Mouse (Mus musculus) MEL (cell line): ENCODE results near the gene Anln. TPM values are rescaled to one million over a fixed set of nuclear protein-coding genes. Genes with fewer than 3 reads are reported as not detected.
A peak's percentile ranks its signal among the peaks of the same experiment; 100 is the strongest.

Source experiments
- DNase-seq: peaks from one replicate; pipeline ENCODE4 v3.0.0; 2011; ENCODE audit warnings: low read depth, low spot score
- H3K27ac ChIP-seq: 2 replicates; pipeline ENCODE4 v1.5.1; 2012; ENCODE audit warnings: low read depth, mild to moderate bottlenecking, control low read depth, low read length, moderate library complexity; ENCODE audit not compliant: control insufficient read depth
- H3K27me3 ChIP-seq, 2 experiments: fragments of 150-350 bp in 1 of 2; sonication (generic) in 1 of 2; 2 replicates each; pipeline ENCODE4 v1.6.1; 2012; ENCODE audit warnings: low read length in 2 of 2, mild to moderate bottlenecking in 2 of 2, improper control_type of control experiment in 1 of 2, moderate library complexity in 1 of 2; ENCODE audit not compliant: insufficient read depth in 2 of 2, control insufficient read depth in 1 of 2
- H3K36me3 ChIP-seq, 2 experiments: 2 replicates each; pipeline ENCODE4 v1.6.1; 2012 to 2014; ENCODE audit warnings: low read length in 2 of 2, improper control_type of control experiment in 1 of 2, inconsistent platforms in 1 of 2, mild to moderate bottlenecking in 1 of 2; ENCODE audit not compliant: insufficient read depth in 2 of 2, control insufficient read depth in 1 of 2
- H3K4me1 ChIP-seq, 2 experiments: fragments of 150-350 bp in 1 of 2; sonication (generic) in 1 of 2; 2 replicates each; pipeline ENCODE4 v1.6.1; 2012; ENCODE audit warnings: low read length in 2 of 2, improper control_type of control experiment in 1 of 2, mild to moderate bottlenecking in 1 of 2; ENCODE audit not compliant: insufficient read depth in 2 of 2, control insufficient read depth in 1 of 2
- H3K4me3 ChIP-seq, 2 experiments: fragments of 150-350 bp in 1 of 2; sonication (generic) in 1 of 2; 2 replicates each; pipeline ENCODE4 v1.5.1; 2012; ENCODE audit warnings: low read depth in 2 of 2, low read length in 2 of 2, mild to moderate bottlenecking in 2 of 2, moderate library complexity in 2 of 2, control low read depth in 1 of 2, improper control_type of control experiment in 1 of 2; ENCODE audit not compliant: control insufficient read depth in 1 of 2, insufficient read depth in 1 of 2
- H3K79me2 ChIP-seq: 2 replicates; pipeline ENCODE4 v1.6.1; 2012; ENCODE audit warnings: mild to moderate bottlenecking, low read length, moderate library complexity; ENCODE audit not compliant: control insufficient read depth, poor library complexity, insufficient read depth
- H3K9ac ChIP-seq: 2 replicates; pipeline ENCODE4 v1.6.1; 2012; ENCODE audit warnings: low read depth, mild to moderate bottlenecking, control low read depth, low read length, moderate library complexity; ENCODE audit not compliant: control insufficient read depth, poor library complexity, severe bottlenecking
- H3K9me3 ChIP-seq: fragments of 150-350 bp; sonication (generic); replicated peaks from 2 replicates; pipeline ENCODE4 v1.6.1; 2012; ENCODE audit warnings: mild to moderate bottlenecking, low read length, improper control_type of control experiment, moderate library complexity; ENCODE audit not compliant: insufficient read depth
- CHD1 ChIP-seq: IDR thresholded peaks from 2 replicates; pipeline ENCODE4 v1.6.1; 2012; ENCODE audit warnings: low read depth, mild to moderate bottlenecking, inconsistent platforms, low read length, improper control_type of control experiment
- CHD2 ChIP-seq: IDR thresholded peaks from 2 replicates; pipeline ENCODE4 v1.6.1; 2011; ENCODE audit warnings: low read length, improper control_type of control experiment
- CTCF ChIP-seq, 3 experiments: IDR thresholded peaks in 2 of 3; conservative IDR thresholded peaks in 1 of 3; 2 replicates each; pipeline ENCODE4 v1.5.1; 2011 to 2012; ENCODE audit warnings: low read length in 3 of 3, low read depth in 2 of 3, mild to moderate bottlenecking in 2 of 3, improper control_type of control experiment in 1 of 3, inconsistent platforms in 1 of 3, mixed read lengths in 1 of 3, moderate library complexity in 1 of 3; ENCODE audit not compliant: control insufficient read depth in 1 of 3, insufficient read depth in 1 of 3, poor library complexity in 1 of 3, severe bottlenecking in 1 of 3
- EP300 ChIP-seq, 2 experiments: IDR thresholded peaks; 2 replicates each; pipeline ENCODE4 v1.6.1; 2011; ENCODE audit warnings: improper control_type of control experiment in 2 of 2, low read length in 2 of 2, low read depth in 1 of 2, mild to moderate bottlenecking in 1 of 2
- GATA1 ChIP-seq: IDR thresholded peaks from 2 replicates; pipeline ENCODE4 v1.6.1; 2011; ENCODE audit warnings: low read depth, low read length, improper control_type of control experiment
- HCFC1 ChIP-seq: IDR thresholded peaks from 2 replicates; pipeline ENCODE4 v1.6.1; 2012; ENCODE audit warnings: low read depth, mild to moderate bottlenecking, inconsistent platforms, low read length, improper control_type of control experiment, moderate library complexity
- JUND ChIP-seq: IDR thresholded peaks from 2 replicates; pipeline ENCODE4 v1.6.1; 2011; ENCODE audit warnings: low read depth, mild to moderate bottlenecking, improper control_type of control experiment, low read length
- KAT2A ChIP-seq: conservative IDR thresholded peaks from 2 replicates; pipeline ENCODE4 v1.6.1; 2012; ENCODE audit warnings: low read depth, low read length, improper control_type of control experiment, inconsistent platforms
- MAFK ChIP-seq: IDR thresholded peaks from 2 replicates; pipeline ENCODE4 v1.6.1; 2011; ENCODE audit warnings: low read depth, mild to moderate bottlenecking, low read length, improper control_type of control experiment, borderline replicate concordance
- MAZ ChIP-seq: IDR thresholded peaks from 2 replicates; pipeline ENCODE4 v1.6.1; 2012; ENCODE audit warnings: low read depth, mild to moderate bottlenecking, inconsistent platforms, low read length, improper control_type of control experiment
- MEF2A ChIP-seq: IDR thresholded peaks from 2 replicates; pipeline ENCODE4 v1.6.1; 2014; ENCODE audit warnings: low read depth, mild to moderate bottlenecking, inconsistent platforms, low read length, improper control_type of control experiment; ENCODE audit not compliant: poor library complexity, insufficient replicate concordance, severe bottlenecking; ENCODE audit errors: extremely low read depth
- MXI1 ChIP-seq: IDR thresholded peaks from 2 replicates; pipeline ENCODE4 v1.6.1; 2011; ENCODE audit warnings: mild to moderate bottlenecking, low read depth, low read length, improper control_type of control experiment
- MYC ChIP-seq: IDR thresholded peaks from 2 replicates; pipeline ENCODE4 v1.6.1; 2011; ENCODE audit warnings: low read depth, mild to moderate bottlenecking, low read length, improper control_type of control experiment, moderate library complexity
- POLR2A ChIP-seq, 2 experiments: IDR thresholded peaks; 2 replicates each; pipeline ENCODE4 v1.6.1; 2011 to 2012; ENCODE audit warnings: low read length in 2 of 2, mild to moderate bottlenecking in 2 of 2, control low read depth in 1 of 2, improper control_type of control experiment in 1 of 2, low read depth in 1 of 2, moderate library complexity in 1 of 2; ENCODE audit not compliant: control insufficient read depth in 1 of 2, insufficient read depth in 1 of 2, poor library complexity in 1 of 2
- POLR2AphosphoS2 ChIP-seq: IDR thresholded peaks from 2 replicates; pipeline ENCODE4 v1.6.1; 2011; ENCODE audit warnings: low read length, improper control_type of control experiment
- POLR2AphosphoS5 ChIP-seq: IDR thresholded peaks from 2 replicates; pipeline ENCODE4 v1.6.1; 2012; ENCODE audit warnings: low read depth, borderline replicate concordance, mild to moderate bottlenecking, inconsistent platforms, low read length, moderate library complexity, mixed read lengths
- RCOR1 ChIP-seq: IDR thresholded peaks from 2 replicates; pipeline ENCODE4 v1.6.1; 2012; ENCODE audit warnings: low read depth, mild to moderate bottlenecking, inconsistent platforms, low read length, improper control_type of control experiment
- SMC3 ChIP-seq: IDR thresholded peaks from 2 replicates; pipeline ENCODE4 v1.6.1; 2011; ENCODE audit warnings: low read depth, low read length, improper control_type of control experiment
- TCF12 ChIP-seq: IDR thresholded peaks from 2 replicates; pipeline ENCODE4 v1.6.1; 2014; ENCODE audit warnings: low read depth, mild to moderate bottlenecking, inconsistent platforms, low read length, improper control_type of control experiment, moderate library complexity
- UBTF ChIP-seq: IDR thresholded peaks from 2 replicates; pipeline ENCODE4 v1.6.1; 2012; ENCODE audit warnings: low read depth, mild to moderate bottlenecking, inconsistent platforms, low read length, improper control_type of control experiment, moderate library complexity, borderline replicate concordance; ENCODE audit not compliant: insufficient read depth
- USF2 ChIP-seq, 2 experiments: IDR thresholded peaks; 2 replicates each; pipeline ENCODE4 v1.6.1; 2011 to 2012; ENCODE audit warnings: improper control_type of control experiment in 2 of 2, low read length in 2 of 2, borderline replicate concordance in 1 of 2, inconsistent platforms in 1 of 2, low read depth in 1 of 2, mild to moderate bottlenecking in 1 of 2; ENCODE audit not compliant: insufficient read depth in 1 of 2
- ZKSCAN1 ChIP-seq: IDR thresholded peaks from 2 replicates; pipeline ENCODE4 v1.6.1; 2012; ENCODE audit warnings: low read depth, mild to moderate bottlenecking, inconsistent platforms, low read length, improper control_type of control experiment, moderate library complexity
- ZNF384 ChIP-seq: IDR thresholded peaks from 2 replicates; pipeline ENCODE4 v1.6.1; 2012; ENCODE audit warnings: low read depth, mild to moderate bottlenecking, inconsistent platforms, low read length, improper control_type of control experiment
- polyA plus RNA-seq, 2 experiments: library from polyadenylated mRNA; stranded (reverse) in 1 of 2; unstranded in 1 of 2; fragments of >175 nt in 1 of 2; fragments of >200 nt in 1 of 2; gene quantifications; 2 replicates each; pipeline versions ENCODE4 v1.2.1 to v1.2.4; 2012; ENCODE audit warnings: low replicate concordance in 2 of 2, low read depth in 1 of 2; ENCODE audit not compliant: insufficient read length in 2 of 2, insufficient read depth in 1 of 2, missing spikeins in 1 of 2
- total RNA-seq: library from RNA; depleted of rRNA; stranded (reverse); fragments of 300-350 nt; gene quantifications from 2 replicates; pipeline ENCODE4 v1.2.3, GENCODE M21; 2012

The Anln gene
- total and polyA plus RNA-seq, 3 experiments = 93.3 to 114 (median 93.3) TPM

- no peak overlapping the region for H3K4me3 ChIP-seq
- no peaks in the 10 kb centered on the region for H3K4me1 ChIP-seq
- H3K9ac ChIP-seq = no peak overlapping the region
- no peaks in the 10 kb centered on the region for H3K27me3 ChIP-seq
- DNase-seq = no peak
- TF ChIP-seq RCOR1 (no peak), POLR2AphosphoS2 (0 out of 2 replicates have a peak, but pooled peaks have one; percentile 1)
- peaks cover 8 to 95% of the 10 kb centered on the region in 2 experiments for H3K36me3 ChIP-seq
- H3K9me3 ChIP-seq = no peaks in the 10 kb centered on the region
- H3K79me2 ChIP-seq = no peaks in the 10 kb centered on the region; the same call in 1 of the 2 replicates
- no peak overlapping the region for H3K27ac ChIP-seq
These were observed 35.1 kb downstream of the Anln start for GRCm38 (mm10) chr9:22353901-22354300.

- peak; percentile 65 for DNase-seq
- H3K9ac ChIP-seq = no peak overlapping the region
- TF ChIP-seq USF2 (IDR thresholded peaks at IDR 0.05; ENCODE audit: borderline replicate concordance in 1 of 2, insufficient read depth in 1 of 2, low read depth in 1 of 2, low read length in 2 of 2) (no peak), CHD2 (no peak), MXI1 (no peak), POLR2AphosphoS5 (0 out of 2 replicates have a peak, but pooled peaks have one; percentile 24), RCOR1 (no peak), CTCF (IDR thresholded peaks at IDR 0.05 in 2 of 3, conservative IDR thresholded peaks at IDR 0.05 in 1 of 3; ENCODE audit: control insufficient read depth in 1 of 3, insufficient read depth in 1 of 3, low read depth in 2 of 3, low read length in 3 of 3, poor library complexity in 1 of 3, severe bottlenecking in 1 of 3) (peak; percentile 17 to 54 (median 48); a peak in 5 of 6 replicates), EP300 (IDR thresholded peaks at IDR 0.05; ENCODE audit: low read depth in 1 of 2, low read length in 2 of 2) (no peak), POLR2AphosphoS2 (no peak), KAT2A (no peak), MYC (peak; percentile 75; the same call in 1 of the 2 replicates), SMC3 (peak; percentile 22), MEF2A (no peak), JUND (no peak), MAZ (no peak)
- H3K27me3 ChIP-seq = no peaks in the 10 kb centered on the region
- H3K79me2 ChIP-seq = peaks cover 1% of the 10 kb centered on the region
- no peak overlapping the region for H3K27ac ChIP-seq
- peaks cover 8 to 95% of the 10 kb centered on the region in 2 experiments for H3K36me3 ChIP-seq
- no peaks in the 10 kb centered on the region for H3K4me1 ChIP-seq
- H3K4me3 ChIP-seq = no peak overlapping the region
- no peaks in the 10 kb centered on the region for H3K9me3 ChIP-seq
These were observed 35.5 kb downstream of the Anln start for GRCm38 (mm10) chr9:22353465-22353864.

DNA sequence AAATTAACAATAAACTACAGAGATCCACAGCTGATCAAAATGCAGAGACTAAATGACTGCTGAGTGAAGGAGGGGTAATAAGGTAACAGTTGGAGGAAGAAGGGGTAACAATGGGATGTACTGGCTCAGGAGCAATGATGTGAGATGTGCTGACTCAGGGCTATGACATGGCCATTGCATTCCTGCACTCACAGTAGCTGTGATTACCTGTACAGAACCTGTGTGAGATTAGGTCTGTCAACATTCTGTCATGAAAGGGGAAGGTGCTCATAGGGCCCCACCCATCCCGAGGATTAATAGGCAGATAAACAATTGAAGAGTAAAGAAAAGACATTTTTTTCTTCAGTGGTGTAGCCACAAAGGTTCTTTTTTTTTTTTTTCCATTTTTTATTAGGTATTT, 48.7 kb downstream of the Anln start:
- no peak overlapping the region for H3K9ac ChIP-seq
- H3K4me3 ChIP-seq = no peak overlapping the region
- no peak overlapping the region for H3K27ac ChIP-seq
- H3K9me3 ChIP-seq = no peaks in the 10 kb centered on the region
- H3K36me3 ChIP-seq = peaks cover 10 to 85% of the 10 kb centered on the region in 2 experiments
- TF ChIP-seq GATA1 (0 out of 2 replicates have a peak, but pooled peaks have one; percentile 11), POLR2AphosphoS5 (peak; percentile 97), POLR2A (IDR thresholded peaks at IDR 0.05; ENCODE audit: control insufficient read depth in 1 of 2, insufficient read depth in 1 of 2, low read depth in 1 of 2, low read length in 2 of 2, poor library complexity in 1 of 2) (peak in 1 of 2 experiments; percentile 51; a peak in 2 of 4 replicates), ZNF384 (peak; percentile 62), CHD1 (no peak), ZKSCAN1 (no peak), POLR2AphosphoS2 (peak; percentile 79), MAFK (peak; percentile 90), UBTF (no peak), TCF12 (no peak), RCOR1 (0 out of 2 replicates have a peak, but pooled peaks have one; percentile 35), USF2 (IDR thresholded peaks at IDR 0.05; ENCODE audit: borderline replicate concordance in 1 of 2, insufficient read depth in 1 of 2, low read depth in 1 of 2, low read length in 2 of 2) (no peak), HCFC1 (no peak), KAT2A (no peak)
- H3K4me1 ChIP-seq = no peaks in the 10 kb centered on the region
- H3K27me3 ChIP-seq = no peaks in the 10 kb centered on the region
- H3K79me2 ChIP-seq = peaks cover 2% of the 10 kb centered on the region; the same call in 1 of the 2 replicates
- peak; percentile 57 for DNase-seq
